Mouse (Mus musculus): Measurements from ENCODE around the gene Hnrnpl. TPM values are rescaled to one million over a fixed set of nuclear protein-coding genes. Genes with fewer than 3 reads are reported as not detected.

The Hnrnpl gene
- polyA plus RNA-seq, 1 experiment from 2014 or later: 69.0 TPM

- peak overlapping the region; percentile 93 for H3K4me3 ChIP-seq (ENCODE audit: low read depth, low read length)
- H3K27ac ChIP-seq (ENCODE audit: low read length): peak overlapping the region; percentile 99
- no peaks in the 10 kb centered on the region for H3K27me3 ChIP-seq (ENCODE audit: control insufficient read depth, insufficient read depth, low read depth, low read length)
- no peaks in the 10 kb centered on the region for H3K9me3 ChIP-seq (replicated peaks; ENCODE audit: control insufficient read depth, low read length)
- H3K36me3 ChIP-seq (ENCODE audit: control insufficient read depth, insufficient read depth): no peaks in the 10 kb centered on the region; the same call in 1 of the 2 replicates
- ATAC-seq (ENCODE audit: low read depth): no peak
- peak overlapping the region; percentile 100 for H3K4me2 ChIP-seq (ENCODE audit: low read depth, low read length)
- WGBS (ENCODE audit: insufficient replicate concordance): 58% methylated on average over 8 of the region's 8 CpGs
- peaks cover 41% of the 10 kb centered on the region for H3K4me1 ChIP-seq (ENCODE audit: control insufficient read depth, low read depth, low read length)
- peak overlapping the region; percentile 95 for H3K9ac ChIP-seq (ENCODE audit: low read depth, low read length)
Observed at GRCm38 (mm10) chr7:28807641-28808220, 610 bp upstream of the Hnrnpl start.

DNA sequence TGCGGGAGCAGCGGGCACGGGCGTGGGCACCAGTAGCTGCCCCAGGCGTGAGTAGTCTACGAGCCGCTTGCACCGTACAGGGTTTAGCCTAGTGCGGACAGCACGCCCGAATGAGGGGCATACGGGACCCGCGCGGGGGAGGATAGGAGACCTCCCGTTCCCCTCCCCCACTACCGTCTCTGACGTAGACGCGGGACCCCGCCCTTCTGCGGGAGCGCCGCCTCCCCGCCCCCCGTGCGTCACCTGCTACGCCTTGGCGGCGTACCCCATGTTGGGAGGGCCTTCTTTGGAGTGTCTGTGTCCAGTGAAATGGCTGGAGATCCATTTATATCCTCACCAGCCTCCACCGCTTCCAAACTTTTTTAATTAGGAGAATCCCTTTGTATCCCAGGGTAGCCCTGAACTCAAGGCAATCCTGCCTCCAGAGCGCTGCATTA, 634 bp downstream of the Hnrnpl start:
- H3K9me3 ChIP-seq (replicated peaks; ENCODE audit: control insufficient read depth, low read length): no peaks in the 10 kb centered on the region
- peak overlapping the region; percentile 100 for H3K4me2 ChIP-seq (ENCODE audit: low read depth, low read length)
- H3K27ac ChIP-seq (ENCODE audit: low read length): peak overlapping the region; percentile 99
- H3K36me3 ChIP-seq (ENCODE audit: control insufficient read depth, insufficient read depth): peaks cover 10% of the 10 kb centered on the region
- H3K9ac ChIP-seq (ENCODE audit: low read depth, low read length): peak overlapping the region; percentile 95
- ATAC-seq (ENCODE audit: low read depth): peak; percentile 57
- H3K4me3 ChIP-seq (ENCODE audit: low read depth, low read length): peak overlapping the region; percentile 93
- H3K27me3 ChIP-seq (ENCODE audit: control insufficient read depth, insufficient read depth, low read depth, low read length): no peaks in the 10 kb centered on the region
- peaks cover 41% of the 10 kb centered on the region for H3K4me1 ChIP-seq (ENCODE audit: control insufficient read depth, low read depth, low read length)
- WGBS (ENCODE audit: insufficient replicate concordance): under 1% methylated on average over 23 of the region's 32 CpGs

GRCm38 (mm10) chr7:28809401-28810089, 1.2 kb downstream of the Hnrnpl start:
- H3K27ac ChIP-seq (ENCODE audit: low read length): peak overlapping the region; percentile 99
- peak; percentile 11; the same call in 1 of the 2 replicates for ATAC-seq (ENCODE audit: low read depth)
- no peaks in the 10 kb centered on the region for H3K9me3 ChIP-seq (replicated peaks; ENCODE audit: control insufficient read depth, low read length)
- peak overlapping the region; percentile 93 for H3K4me3 ChIP-seq (ENCODE audit: low read depth, low read length)
- H3K9ac ChIP-seq (ENCODE audit: low read depth, low read length): peak overlapping the region; percentile 95
- peaks cover 16% of the 10 kb centered on the region for H3K36me3 ChIP-seq (ENCODE audit: control insufficient read depth, insufficient read depth)
- H3K4me2 ChIP-seq (ENCODE audit: low read depth, low read length): peak overlapping the region; percentile 100
- no peaks in the 10 kb centered on the region for H3K27me3 ChIP-seq (ENCODE audit: control insufficient read depth, insufficient read depth, low read depth, low read length)
- peaks cover 44% of the 10 kb centered on the region for H3K4me1 ChIP-seq (ENCODE audit: control insufficient read depth, low read depth, low read length)
- WGBS (ENCODE audit: insufficient replicate concordance): under 1% methylated on average over 35 of the region's 35 CpGs

GRCm38 (mm10) chr7:28810107-28811066, 2.0 kb downstream of the Hnrnpl start:
- ATAC-seq (ENCODE audit: low read depth): peak; percentile 88
- Histone ChIP-seq H3K4me1 (ENCODE audit: control insufficient read depth, low read depth, low read length) (peaks cover 47% of the 10 kb centered on the region), H3K4me2 (ENCODE audit: low read depth, low read length) (peak overlapping the region; percentile 100), H3K36me3 (ENCODE audit: control insufficient read depth, insufficient read depth) (peaks cover 24% of the 10 kb centered on the region), H3K27ac (ENCODE audit: low read length) (peak overlapping the region; percentile 99), H3K9ac (ENCODE audit: low read depth, low read length) (peak overlapping the region; percentile 95), H3K27me3 (ENCODE audit: control insufficient read depth, insufficient read depth, low read depth, low read length) (no peaks in the 10 kb centered on the region), H3K4me3 (ENCODE audit: low read depth, low read length) (peak overlapping the region; percentile 93), H3K9me3 (replicated peaks; ENCODE audit: control insufficient read depth, low read length) (no peaks in the 10 kb centered on the region)
- WGBS (ENCODE audit: insufficient replicate concordance): under 1% methylated on average over 69 of the region's 70 CpGs

DNA sequence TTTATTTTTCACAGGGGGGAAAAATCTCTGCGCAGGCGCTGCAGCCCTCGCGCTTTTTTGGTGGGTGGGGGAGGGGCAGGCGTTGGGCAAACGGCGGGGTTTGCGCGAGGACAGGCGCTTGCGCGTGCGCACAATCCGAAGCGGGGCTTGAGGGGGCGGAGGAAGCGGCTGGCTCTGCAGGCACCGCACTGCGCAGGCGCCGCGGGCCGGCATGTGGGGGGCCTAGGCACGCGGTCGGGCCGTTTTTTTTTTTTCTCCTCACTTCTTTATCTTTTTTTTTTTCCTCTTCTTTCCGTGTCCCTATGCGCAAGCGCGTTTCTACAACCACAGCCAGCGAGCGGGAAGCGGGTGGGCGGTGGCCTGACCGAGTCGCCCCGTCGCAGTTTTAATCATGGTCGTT, 2.9 kb downstream of the Hnrnpl start:
- H3K9me3 ChIP-seq (replicated peaks; ENCODE audit: control insufficient read depth, low read length): no peaks in the 10 kb centered on the region
- peak; percentile 52 for ATAC-seq (ENCODE audit: low read depth)
- H3K4me2 ChIP-seq (ENCODE audit: low read depth, low read length): peak overlapping the region; percentile 77
- H3K4me1 ChIP-seq (ENCODE audit: control insufficient read depth, low read depth, low read length): peaks cover 56% of the 10 kb centered on the region
- WGBS (ENCODE audit: insufficient replicate concordance): under 1% methylated on average over 40 of the region's 40 CpGs
- peaks cover 33% of the 10 kb centered on the region for H3K36me3 ChIP-seq (ENCODE audit: control insufficient read depth, insufficient read depth)
- no peaks in the 10 kb centered on the region for H3K27me3 ChIP-seq (ENCODE audit: control insufficient read depth, insufficient read depth, low read depth, low read length)
- peak overlapping the region; percentile 94 for H3K27ac ChIP-seq (ENCODE audit: low read length)
- peak overlapping the region; percentile 90 for H3K9ac ChIP-seq (ENCODE audit: low read depth, low read length)
- peak overlapping the region; percentile 91 for H3K4me3 ChIP-seq (ENCODE audit: low read depth, low read length)

DNA sequence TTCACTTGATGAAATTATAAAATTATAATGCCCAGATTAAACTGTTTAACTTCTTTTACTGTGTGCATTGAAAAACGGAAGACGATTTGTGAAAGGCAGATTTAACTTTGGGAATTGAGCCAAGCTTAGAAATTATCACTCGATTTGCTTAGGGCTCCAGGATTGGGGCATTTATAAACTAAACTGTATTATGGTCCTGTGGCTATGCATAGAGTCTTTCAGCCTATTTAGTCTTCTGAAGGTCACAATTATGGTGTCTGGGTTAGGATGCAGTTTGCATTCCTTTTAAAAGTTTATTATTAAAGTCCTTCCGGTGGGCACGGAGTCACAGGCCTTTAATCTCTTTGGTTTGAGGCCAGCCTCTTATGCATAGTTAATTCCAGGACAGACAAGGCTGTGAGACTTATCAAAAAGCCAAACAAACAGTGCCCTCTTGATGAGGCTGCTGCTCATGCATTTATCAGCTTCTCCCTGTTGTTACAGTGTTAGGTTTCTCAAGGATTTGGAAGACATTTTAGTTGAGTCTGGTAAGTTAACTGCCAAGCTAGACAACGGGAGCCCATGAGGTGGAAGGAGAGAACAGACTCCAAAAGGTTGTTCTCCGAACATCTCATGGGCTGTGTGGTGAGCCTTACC, 3.4 kb downstream of the Hnrnpl start:
- Histone ChIP-seq H3K36me3 (ENCODE audit: control insufficient read depth, insufficient read depth) (peaks cover 38% of the 10 kb centered on the region), H3K4me3 (ENCODE audit: low read depth, low read length) (peak overlapping the region; percentile 91), H3K4me2 (ENCODE audit: low read depth, low read length) (peak overlapping the region; percentile 77), H3K27me3 (ENCODE audit: control insufficient read depth, insufficient read depth, low read depth, low read length) (no peaks in the 10 kb centered on the region), H3K27ac (ENCODE audit: low read length) (peak overlapping the region; percentile 94; the same call in 1 of the 2 replicates), H3K9ac (ENCODE audit: low read depth, low read length) (peak overlapping the region; percentile 90), H3K4me1 (ENCODE audit: control insufficient read depth, low read depth, low read length) (peaks cover 58% of the 10 kb centered on the region), H3K9me3 (replicated peaks; ENCODE audit: control insufficient read depth, low read length) (no peaks in the 10 kb centered on the region)
- no peak for ATAC-seq (ENCODE audit: low read depth)
- 5% methylated on average over 7 of the region's 7 CpGs for WGBS (ENCODE audit: insufficient replicate concordance)

DNA sequence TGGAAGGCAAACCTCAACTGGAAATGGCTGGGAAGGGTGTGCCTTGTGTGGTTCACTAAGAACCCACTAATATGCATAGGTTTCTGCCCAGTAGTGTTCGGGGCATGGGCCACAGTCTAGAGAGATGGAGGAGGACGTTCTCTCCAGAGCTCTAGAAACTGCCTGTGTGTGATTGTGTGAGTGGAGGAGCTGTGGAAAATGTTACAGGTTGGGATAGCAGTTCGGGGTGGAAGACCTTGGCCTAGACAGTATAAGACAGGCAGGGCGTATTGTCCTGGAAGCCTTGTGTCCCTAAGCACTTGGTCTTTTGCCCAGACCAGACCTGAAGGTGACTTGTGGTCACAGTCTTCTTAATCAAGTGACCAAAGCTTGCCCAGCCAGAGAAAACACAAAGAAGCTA, 4.1 kb downstream of the Hnrnpl start:
- 40% methylated on average over 4 of the region's 4 CpGs for WGBS (ENCODE audit: insufficient replicate concordance)
- peak overlapping the region; percentile 35 for H3K27ac ChIP-seq (ENCODE audit: low read length)
- ATAC-seq (ENCODE audit: low read depth): no peak
- no peaks in the 10 kb centered on the region for H3K9me3 ChIP-seq (replicated peaks; ENCODE audit: control insufficient read depth, low read length)
- H3K4me3 ChIP-seq (ENCODE audit: low read depth, low read length): peak overlapping the region; percentile 91
- no peaks in the 10 kb centered on the region for H3K27me3 ChIP-seq (ENCODE audit: control insufficient read depth, insufficient read depth, low read depth, low read length)
- H3K4me2 ChIP-seq (ENCODE audit: low read depth, low read length): peak overlapping the region; percentile 77
- peaks cover 58% of the 10 kb centered on the region for H3K4me1 ChIP-seq (ENCODE audit: control insufficient read depth, low read depth, low read length)
- peak overlapping the region; percentile 90 for H3K9ac ChIP-seq (ENCODE audit: low read depth, low read length)
- H3K36me3 ChIP-seq (ENCODE audit: control insufficient read depth, insufficient read depth): peaks cover 45% of the 10 kb centered on the region

GRCm38 (mm10) chr7:28812949-28813348, 4.6 kb downstream of the Hnrnpl start:
- no peaks in the 10 kb centered on the region for H3K9me3 ChIP-seq (replicated peaks; ENCODE audit: control insufficient read depth, low read length)
- peak overlapping the region; percentile 77 for H3K4me2 ChIP-seq (ENCODE audit: low read depth, low read length)
- peak overlapping the region; percentile 90; the same call in 1 of the 2 replicates for H3K9ac ChIP-seq (ENCODE audit: low read depth, low read length)
- no peak for ATAC-seq (ENCODE audit: low read depth)
- H3K4me3 ChIP-seq (ENCODE audit: low read depth, low read length): peak overlapping the region; percentile 91; the same call in 1 of the 2 replicates
- H3K4me1 ChIP-seq (ENCODE audit: control insufficient read depth, low read depth, low read length): peaks cover 54% of the 10 kb centered on the region
- H3K36me3 ChIP-seq (ENCODE audit: control insufficient read depth, insufficient read depth): peaks cover 49% of the 10 kb centered on the region
- peak overlapping the region; percentile 35 for H3K27ac ChIP-seq (ENCODE audit: low read length)
- WGBS (ENCODE audit: insufficient replicate concordance): 61% methylated on average over 5 of the region's 5 CpGs
- no peaks in the 10 kb centered on the region for H3K27me3 ChIP-seq (ENCODE audit: control insufficient read depth, insufficient read depth, low read depth, low read length)
